Mouse (Mus musculus) layer of hippocampus, adult 9-10 months (tissue): ENCODE data around the gene Mvb12b.

Experiments used
- DNase-seq: peaks from one replicate; pipeline ENCODE4 v3.0.0; 2022; ENCODE audit warnings: low spot score

Mvb12b gene

DNA sequence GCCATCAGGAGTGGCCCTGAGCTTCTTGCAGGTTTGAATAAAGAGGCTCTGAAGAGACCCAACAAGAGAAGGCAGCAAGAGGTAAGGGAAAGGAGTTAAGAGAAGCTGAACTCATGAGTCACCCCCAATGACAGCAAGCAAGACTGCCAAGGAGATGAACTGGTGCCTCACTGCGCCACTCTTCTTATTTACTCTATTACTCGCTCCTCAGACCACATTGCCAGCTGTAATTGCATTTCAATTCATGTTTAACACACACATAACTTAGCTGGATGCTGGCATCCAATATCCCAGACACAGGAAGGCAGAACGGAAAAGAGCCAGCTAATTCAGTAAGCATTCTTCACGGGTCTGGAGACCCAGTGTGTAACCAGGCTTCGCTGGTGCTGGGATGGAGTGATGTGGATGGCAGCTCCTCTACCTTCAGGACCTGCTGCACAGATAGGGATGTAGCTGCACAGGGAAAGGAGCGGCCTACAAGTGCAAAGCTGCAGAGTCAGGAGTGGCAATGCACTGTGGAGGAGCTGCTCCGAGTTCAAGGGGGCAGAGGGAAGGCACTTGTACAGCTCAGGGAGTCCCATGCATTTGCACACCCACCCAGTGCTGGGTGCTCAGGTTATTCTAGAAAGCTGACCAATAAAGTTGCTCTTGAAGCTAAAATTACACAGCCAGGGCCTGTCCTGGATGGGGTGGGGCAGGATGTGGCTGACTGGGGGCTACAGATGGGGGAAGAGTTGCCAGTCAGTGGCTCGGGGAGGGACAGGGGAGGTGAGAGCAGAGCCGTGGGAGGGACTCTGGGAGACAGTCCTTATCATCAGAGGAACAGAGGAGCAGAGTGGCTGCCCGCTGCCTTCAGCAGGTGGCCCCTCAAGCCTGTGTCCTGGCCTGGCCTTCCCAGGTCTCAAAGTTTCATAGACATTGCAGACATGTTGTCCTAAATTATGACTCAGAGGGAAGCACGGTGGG is 34.5 kb downstream of the Mvb12b start:
- DNase-seq, result no peak

DNA sequence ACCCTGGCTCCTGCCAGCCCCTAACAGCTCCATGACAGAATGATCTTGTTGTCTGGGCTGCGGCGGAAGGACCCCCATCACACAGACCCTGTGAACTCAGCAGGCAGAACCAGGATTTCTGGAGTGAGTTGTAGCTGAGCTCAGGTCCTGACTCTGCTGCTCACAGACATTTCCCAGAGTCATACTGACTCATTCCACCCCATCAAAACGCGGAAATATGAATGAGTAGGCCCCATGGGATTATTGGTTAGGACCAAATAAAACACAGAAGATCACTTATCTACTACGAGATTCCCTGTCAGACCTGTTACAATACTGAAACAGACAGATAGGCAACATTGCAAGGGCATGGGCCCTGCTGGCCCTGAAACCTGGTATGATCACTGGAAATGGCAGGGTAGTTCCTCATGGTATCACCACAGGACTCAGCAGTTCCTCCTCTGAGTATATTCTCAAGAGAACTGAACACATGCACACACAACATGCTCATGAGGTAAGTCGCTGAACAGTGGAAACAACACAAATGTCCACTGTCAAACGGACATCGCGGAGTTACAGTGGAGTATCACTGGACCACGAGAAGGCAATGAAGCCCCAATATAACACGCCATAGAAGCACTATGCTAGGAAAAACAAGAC is 40.4 kb downstream of the Mvb12b start:
- no peak for DNase-seq

DNA sequence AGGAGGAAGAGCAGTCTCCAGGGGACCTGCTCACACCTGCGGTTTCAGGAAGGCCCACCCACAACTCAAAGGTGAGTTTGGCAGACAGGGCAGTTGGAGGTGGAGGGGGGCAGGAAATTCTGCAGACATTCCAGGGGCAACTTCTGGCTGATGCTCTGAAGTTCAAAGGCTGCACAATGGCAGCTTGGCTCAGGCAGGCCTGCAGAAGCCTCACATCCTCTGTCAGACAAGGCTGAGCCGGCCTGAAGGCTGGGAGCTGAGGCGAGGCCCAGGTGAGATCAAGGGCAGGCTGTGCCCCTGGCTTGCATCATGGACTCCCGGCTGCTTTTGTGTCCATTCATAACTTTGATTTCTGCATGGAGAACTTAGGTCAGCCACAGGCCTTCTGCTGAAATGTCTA is 41.1 kb downstream of the Mvb12b start:
- DNase-seq, result no peak

DNA sequence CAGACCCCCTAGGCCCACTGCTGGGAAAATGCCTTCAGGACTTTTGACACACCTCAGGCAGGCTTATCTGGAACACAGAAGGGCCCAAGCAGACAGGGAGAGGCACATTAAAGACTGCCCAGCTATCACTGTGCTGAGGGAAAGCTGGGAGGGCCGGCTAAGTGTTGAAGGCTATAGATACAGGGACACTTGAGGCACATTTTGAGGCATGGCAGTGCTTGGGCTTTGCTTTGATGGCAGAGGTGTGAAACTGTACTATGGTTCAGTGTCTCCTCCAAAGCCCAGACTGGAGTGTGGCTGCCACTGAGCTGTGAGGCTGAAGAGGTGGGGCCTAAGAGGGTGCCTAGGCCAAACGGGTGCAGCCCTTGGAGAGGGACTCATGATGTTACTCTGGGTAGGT is 44.1 kb downstream of the Mvb12b start:
- DNase-seq, result no peak

DNA sequence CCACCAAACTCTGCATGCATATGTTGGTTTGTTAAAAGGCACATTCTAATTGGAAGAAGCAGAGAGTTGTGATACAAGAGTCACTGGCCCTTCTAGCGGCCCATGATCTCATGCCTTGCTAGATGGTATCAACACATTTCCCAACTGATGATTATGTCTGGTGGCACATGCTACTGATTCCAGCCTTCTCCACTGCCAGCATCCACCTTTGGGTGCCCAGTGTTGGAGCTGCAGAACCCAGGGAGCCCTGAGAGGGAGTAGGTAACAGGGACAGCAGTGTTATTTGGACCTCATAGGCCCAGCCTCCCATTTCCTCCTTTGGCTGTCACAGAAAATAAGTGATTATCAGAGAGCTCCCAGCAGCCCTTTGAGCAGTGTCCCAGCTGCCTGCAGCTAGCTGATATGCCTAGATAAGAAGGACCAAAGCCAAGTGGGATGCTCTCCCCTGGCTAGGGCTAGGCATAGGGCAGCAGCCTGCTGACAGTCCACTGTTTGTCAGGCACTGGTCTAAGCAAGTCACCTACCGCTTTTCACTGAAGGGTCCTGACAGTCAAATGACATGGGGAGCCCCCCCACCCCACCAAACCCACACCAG is 44.7 kb downstream of the Mvb12b start:
- no peak for DNase-seq

DNA sequence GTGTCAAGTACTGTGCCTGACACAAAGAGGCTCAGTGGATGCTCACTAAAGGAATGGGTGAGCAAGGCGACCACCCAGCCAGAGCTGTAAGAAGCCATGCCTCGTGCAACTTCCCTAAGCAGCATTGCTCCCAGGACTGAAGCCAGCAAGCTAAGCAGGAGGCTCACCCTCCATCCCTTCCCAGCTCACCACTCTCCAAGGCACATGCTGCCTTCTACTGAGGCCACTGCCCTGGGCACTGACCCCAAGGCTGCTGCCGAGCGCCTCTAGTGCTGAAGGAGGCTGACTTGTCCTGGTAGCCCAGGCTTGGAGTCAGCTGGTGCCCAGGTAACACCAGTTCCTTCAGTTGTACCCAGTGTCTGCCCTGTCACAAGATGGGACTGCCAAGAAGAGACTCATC is 45.8 kb downstream of the Mvb12b start:
- DNase-seq, result no peak

DNA sequence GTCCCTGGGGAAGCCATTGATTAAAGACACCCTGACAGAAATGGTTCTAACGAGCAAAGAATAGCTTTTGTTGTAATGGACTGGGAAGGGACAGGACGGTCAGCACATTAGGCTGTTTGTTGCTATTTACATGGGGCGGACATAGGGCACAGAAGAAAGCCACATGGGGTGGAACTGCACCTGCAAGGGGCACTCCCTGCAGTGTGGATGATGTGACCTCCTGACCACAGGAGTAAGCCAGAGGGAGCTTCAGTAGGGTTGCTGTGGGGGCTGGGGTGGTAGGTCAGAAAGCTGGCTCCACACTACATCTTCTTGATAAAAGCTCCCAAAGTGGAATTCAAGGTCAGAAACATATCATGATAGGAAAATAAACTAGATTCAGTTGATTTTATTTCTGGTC is 47.3 kb downstream of the Mvb12b start:
- DNase-seq, result no peak

DNA sequence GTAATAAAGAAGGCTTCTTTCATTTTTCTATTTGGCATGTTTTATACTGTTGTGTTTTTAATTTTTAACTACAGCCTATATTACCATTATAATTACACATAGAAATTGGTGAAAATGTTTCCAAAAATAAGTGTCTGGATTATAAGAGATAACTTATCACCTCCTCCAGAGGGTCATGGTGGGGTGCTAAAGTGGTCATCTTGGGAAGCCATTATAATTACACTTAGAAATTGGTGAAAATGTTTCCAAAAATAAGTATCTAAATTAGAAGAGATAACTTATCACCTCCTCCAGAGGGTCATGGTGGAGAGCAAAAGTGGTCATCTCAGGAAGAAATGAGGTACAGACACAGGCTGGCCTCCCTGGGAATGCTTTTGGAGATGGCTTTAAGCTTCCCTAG is 48.5 kb downstream of the Mvb12b start:
- no peak for DNase-seq

DNA sequence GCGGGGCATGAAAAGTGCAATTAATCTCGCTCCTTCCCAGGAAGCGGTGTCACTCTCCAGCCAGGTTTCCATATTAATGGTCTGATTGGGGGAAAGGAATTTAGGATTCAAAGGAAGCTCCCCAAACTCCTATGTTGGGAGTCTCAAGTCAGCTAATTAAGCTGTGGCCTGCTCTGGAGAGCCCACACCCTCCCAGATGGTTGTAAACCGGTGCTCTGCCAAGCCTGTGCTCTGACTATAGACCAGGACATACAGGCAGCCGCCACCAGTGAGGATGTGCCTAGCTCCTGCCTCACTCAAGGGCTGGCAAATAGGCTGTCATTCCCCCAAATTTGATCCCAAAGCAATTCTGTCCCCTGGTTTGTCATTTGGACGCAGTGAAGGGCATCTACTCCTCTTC is 50.4 kb downstream of the Mvb12b start:
- no peak for DNase-seq

DNA sequence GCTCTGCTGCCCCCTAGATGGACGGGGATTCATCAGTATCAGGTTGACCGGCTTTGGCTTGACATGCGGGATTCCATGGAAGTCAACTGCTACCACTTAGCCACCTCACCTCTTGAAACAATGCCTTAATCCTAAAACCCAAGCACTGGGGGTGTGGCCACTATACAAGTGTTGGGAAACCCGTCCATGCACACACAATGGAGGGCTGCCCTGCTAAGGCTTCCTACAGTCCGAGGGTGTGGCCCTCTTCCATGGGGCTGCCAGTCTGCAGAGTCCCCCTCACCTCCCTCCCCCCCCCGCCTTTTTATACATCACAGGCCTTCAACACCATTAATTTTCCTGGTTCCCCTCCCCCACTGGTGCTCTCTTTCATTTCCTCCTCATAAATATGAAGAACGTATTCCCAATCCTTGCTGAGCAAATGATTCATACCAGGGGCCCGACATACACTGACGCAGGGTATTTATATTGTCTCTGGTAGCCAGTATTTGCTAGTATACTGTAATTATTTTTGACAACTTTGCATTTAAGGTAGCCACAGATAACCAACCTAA is 51.0 kb downstream of the Mvb12b start:
- no peak for DNase-seq

DNA sequence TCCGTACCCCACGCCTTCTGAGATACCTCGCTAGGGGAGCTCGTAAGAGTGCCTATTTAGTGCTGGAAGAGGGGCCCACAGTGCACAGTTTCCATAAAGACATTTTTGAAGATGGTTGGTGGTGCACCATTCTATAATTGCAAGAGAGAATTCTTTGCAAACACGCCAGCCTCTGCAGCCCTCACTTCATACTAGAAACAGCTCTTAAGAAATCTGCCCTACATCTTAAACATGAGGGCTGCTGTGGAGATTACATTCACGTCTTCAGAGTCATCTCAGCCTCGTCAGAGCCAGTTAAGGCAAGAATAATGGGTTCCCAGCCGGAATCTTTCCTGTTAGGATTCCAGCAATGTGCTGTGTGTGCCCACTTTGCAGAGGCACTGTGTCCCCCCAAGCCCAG is 52.7 kb downstream of the Mvb12b start:
- no peak for DNase-seq

DNA sequence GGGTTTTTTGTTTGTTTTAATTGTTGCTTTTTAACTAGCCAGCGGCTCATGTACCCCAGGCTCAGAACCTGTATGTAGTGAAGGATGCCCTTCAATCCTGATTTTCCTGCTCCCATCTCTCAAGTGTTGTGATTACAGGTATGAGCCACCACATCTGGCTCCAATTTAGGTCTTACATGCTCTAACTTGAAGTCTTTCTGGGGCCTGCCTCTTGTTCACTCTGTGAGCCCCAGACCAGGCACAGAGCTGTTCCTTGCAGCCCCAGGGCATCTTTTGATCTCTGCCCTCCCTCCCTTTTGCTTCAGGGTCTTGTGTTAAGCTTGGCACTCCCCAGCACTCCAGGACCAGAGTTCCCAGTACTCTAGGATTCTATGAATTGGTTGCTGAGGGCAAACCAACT is 53.8 kb downstream of the Mvb12b start:
- DNase-seq, result no peak

DNA sequence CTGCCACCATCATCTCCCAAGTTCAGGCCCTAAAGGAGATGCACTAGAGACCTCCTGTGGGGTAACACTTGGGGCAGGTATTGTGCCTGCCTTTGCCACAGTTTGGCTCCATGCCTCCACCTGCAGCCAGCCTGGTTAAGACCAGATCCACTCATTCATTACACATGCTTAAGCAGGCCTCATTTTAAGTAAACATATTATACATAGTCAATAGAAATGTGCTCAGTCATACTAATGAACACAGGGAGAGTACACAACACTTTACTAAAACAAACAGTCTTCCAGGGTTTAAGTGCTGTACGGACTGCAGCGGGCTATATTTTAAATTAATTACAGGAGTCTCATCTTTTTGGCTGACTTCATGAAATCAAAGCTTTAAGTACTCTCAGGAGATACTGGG is 57.9 kb downstream of the Mvb12b start:
- DNase-seq, result no peak

DNA sequence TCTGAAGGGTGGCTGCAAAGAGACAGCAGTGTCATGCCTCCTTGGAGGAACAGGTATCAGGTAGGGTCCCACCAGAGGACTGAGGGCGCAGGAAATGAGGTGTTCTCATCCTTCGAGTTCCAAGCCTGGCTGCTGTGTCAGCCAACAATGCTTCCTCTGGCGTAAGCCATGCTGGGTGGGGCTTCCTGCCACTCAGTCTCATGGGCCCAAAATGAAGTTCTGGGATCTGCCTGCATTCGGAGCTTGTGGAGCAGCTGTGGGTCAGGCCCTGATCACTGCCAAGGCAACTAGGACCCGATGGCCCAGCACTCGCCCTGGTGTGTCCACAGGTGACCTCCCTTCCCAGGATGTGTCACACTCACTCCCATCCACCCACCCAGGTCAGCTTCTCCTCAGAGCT is 61.0 kb downstream of the Mvb12b start:
- no peak for DNase-seq

DNA sequence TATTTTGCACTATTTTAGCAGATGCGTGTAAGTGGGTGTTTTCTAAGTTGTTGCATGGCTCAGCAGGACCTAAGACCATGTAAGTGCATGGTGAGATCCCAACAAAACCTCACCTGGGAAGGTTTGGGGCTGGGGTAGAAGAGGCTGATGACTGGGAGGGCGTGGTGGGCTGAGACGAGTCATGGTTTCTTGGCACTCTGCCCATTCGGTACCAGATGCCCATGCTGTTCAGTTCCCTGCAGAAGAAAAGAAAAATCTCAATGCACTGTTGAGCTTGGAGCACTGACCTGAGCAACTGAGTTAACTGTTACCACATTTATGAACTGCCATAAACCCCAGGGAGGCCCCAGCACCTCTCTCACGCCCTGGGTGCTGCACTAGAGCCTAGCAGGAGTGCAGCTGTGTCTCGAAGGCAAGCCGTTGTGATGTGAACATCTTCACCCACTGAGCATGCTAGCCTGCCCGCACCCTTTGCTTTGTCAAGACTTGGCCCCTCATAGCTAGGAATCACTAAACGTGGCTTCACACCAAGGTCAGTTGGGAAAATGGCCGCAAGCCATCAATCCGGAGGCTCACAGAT is 62.7 kb downstream of the Mvb12b start:
- DNase-seq, result no peak

DNA sequence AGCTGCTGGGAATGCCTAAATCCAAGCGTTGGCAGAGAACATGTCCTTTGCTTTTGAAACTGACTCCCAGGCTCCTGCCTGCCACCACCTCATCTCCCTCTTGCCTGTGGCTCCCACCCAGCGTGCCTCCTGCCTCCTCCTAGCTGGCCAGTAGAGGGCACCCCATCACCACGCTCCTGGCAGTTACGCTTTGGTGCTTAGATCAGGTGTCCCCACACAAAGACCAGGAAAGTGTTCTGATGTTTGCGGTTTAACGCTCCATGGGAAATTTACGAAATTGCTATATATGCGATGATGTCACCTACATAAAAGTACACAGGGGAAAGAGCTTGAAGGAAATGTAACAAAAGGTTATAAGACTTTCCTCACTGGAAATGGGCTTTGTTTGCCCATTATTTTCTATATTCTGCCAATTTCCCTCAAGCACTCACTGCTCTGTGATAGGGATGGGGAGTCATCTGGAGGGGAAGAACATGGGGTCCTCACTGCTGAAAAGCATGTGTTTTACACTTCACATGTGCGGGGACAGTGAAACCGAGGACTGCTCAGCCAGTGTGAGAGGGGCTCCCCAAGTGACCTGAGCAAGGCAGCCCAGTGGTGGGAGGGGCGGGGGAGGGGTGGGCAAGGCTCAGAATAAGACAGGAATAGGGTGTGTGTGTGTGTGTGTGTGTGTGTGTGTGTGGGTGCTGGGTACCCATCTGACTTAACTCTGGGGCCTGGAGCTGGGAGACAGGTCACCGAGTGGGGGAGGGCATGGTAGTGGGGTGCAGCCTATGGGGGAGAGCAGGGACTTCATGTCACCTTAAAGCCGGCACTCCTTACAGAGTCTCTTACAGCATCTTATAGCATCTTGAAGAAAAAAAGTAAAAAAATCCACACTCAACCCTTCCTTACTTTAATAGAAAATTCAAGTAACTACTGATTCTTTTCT is 65.8 kb downstream of the Mvb12b start:
- DNase-seq, result peak; percentile 72

DNA sequence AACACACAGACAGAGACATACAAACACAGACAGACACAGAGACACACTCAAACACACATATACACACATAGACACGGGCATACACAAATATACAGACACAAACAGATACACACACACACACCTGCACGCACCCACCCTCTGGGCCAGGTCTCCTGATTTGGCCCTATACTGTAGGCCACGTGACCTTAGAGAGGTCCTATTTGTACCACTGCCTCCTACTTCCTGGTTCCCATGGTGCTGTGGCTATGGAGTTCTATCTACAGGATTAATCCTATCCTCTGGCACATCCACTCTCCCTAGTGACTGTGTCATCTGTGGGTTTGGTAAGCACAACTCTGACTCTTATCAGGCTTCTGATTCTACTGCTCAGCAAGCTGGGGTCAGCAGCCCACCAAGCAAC is 67.3 kb downstream of the Mvb12b start:
- no peak for DNase-seq

DNA sequence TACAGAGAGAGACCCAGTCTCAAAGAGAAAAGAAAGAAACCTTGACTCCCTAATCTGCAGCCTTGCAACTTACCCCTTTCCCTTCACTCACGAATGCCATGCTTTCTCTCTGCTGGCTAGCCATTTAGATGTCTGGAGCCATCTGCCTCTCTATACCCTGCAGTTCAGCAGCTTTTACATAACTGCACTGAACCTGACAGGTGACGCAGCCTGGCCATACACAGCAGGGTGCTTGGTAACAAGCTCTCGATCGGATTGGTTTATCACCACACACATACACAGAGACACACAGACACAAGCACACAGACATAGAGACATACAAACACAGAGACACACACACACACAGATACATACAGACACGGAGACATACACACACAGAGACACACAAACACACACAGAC is 67.7 kb downstream of the Mvb12b start:
- no peak for DNase-seq

DNA sequence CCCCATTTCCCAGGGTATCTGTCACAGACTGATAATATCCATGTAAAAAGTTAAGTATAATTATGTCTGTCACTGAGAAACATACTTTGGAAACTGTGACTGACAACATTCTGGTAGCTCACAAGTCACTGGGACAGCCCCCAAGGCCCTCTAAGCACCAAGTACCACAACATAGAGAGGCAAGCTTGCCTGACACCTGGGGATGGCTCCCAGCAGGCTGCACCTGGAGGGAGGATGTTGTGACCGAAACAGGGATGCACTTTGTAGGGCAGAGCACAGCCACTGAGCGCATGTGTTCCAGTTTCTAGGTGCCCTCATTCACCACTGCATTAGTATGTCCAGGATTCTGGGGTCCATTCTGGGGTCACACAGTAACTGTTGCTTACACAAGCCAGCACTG is 69.4 kb downstream of the Mvb12b start:
- no peak for DNase-seq

DNA sequence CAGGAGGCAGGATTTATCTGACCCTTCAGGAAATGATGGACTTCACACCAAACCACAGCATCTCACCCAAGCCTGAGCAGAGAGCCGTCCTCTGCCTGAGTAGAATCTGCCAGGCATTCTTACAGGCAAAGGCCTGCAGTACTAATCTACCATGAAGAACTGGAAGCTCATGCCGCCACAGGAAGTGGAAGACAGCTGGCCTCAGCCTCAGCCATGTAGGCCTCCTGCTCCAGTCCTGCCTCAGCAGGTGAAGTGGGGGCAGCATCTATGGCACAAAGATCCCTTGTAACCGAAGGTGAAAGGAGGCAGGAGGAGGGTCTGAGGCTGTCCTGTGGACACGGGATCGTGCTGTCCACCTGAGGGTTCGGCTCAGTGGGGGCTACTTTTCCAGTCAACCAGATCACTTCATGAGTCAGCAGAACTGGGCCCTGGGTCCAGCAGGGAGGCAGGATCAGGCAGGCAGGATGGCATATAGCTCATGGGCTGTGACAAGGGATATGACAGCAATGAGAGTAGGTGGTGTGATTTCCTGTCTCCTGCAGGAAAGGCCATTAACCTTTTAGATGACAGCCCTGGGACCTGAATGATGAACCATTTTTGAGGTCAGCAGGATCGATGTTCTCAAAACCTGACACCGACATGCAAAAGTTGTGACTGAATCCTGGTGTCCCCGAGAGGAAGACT is 69.9 kb downstream of the Mvb12b start:
- DNase-seq, result no peak

DNA sequence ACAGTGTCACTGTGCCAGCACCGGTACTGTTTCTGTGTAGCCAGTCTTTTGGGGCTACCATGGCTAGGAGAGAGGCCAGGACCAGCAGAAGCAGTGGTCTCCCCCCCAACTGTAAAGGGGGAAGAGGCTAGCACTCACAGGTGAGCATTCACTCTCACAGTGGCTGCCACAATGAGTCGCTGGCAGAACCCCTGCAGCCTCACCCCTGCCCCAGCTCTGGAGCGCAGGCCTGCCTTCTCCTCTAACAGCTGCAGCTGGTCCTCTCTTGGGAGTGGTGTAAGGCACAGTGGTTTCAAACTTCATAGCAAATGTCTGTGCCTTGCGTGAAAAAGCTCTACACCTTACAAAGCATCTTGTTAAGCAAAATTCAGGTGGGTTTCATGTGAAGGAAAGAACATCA is 70.7 kb downstream of the Mvb12b start:
- no peak for DNase-seq
